Mouse (Mus musculus) limb, embryonic 14.5 days (tissue): ENCODE data around the gene Trrap. TPM values are rescaled to one million over a fixed set of nuclear protein-coding genes. Genes with fewer than 3 reads are reported as not detected.

ENCODE experiments used
- ATAC-seq: fragments of 200-750 bp; cut with Nextera tagmentation; 2 replicates; pipeline ENCODE4 v1.8.0; 2017; ENCODE audit warnings: low read depth, moderate number of reproducible peaks, moderate TSS enrichment; ENCODE audit not compliant: low FRiP score
- DNase-seq: peaks from one replicate; pipeline ENCODE4 v3.0.0-alpha.2; 2015; ENCODE audit warnings: low spot score
- H3K27ac ChIP-seq: fragments of 300-500 bp; sonication (generic); replicated peaks from 2 replicates; pipeline ENCODE4 v1.5.1; 2014; ENCODE audit warnings: low read depth, mild to moderate bottlenecking, low read length, moderate library complexity, mixed read lengths
- H3K27me3 ChIP-seq: fragments of 300-500 bp; sonication (generic); 2 replicates; pipeline ENCODE4 v1.6.1; 2014; ENCODE audit warnings: low read length, mixed read lengths; ENCODE audit not compliant: control insufficient read depth, insufficient read depth
- H3K36me3 ChIP-seq: fragments of 300-500 bp; sonication (generic); 2 replicates; pipeline ENCODE4 v1.6.1; 2014; ENCODE audit warnings: mild to moderate bottlenecking, low read length, moderate library complexity, mixed read lengths; ENCODE audit not compliant: control insufficient read depth, insufficient read depth
- H3K4me1 ChIP-seq: fragments of 300-500 bp; sonication (generic); 2 replicates; pipeline ENCODE4 v1.6.1; 2014; ENCODE audit warnings: antibody characterized with exemption, low read length, mixed read lengths; ENCODE audit not compliant: control insufficient read depth, insufficient read depth
- H3K4me2 ChIP-seq: fragments of 300-500 bp; sonication (generic); replicated peaks from 2 replicates; pipeline ENCODE4 v1.6.1; 2014; ENCODE audit warnings: low read depth, mild to moderate bottlenecking, low read length, moderate library complexity; ENCODE audit not compliant: severe bottlenecking
- H3K4me3 ChIP-seq: fragments of 300-500 bp; sonication (generic); replicated peaks from 2 replicates; pipeline ENCODE4 v1.5.1; 2014; ENCODE audit warnings: low read length
- H3K9ac ChIP-seq: fragments of 300-500 bp; sonication (generic); 2 replicates; pipeline ENCODE4 v1.6.1; 2014; ENCODE audit warnings: mild to moderate bottlenecking, low read depth, low read length, moderate library complexity; ENCODE audit not compliant: severe bottlenecking
- H3K9me3 ChIP-seq: fragments of 300-500 bp; sonication (generic); 2 replicates; pipeline ENCODE4 v1.6.1; 2016; ENCODE audit warnings: low read length; ENCODE audit not compliant: control insufficient read depth
- POLR2A ChIP-seq: fragments of 200-500 bp; IDR thresholded peaks from 2 replicates; pipeline ENCODE4 v1.8.0; 2012; ENCODE audit warnings: inconsistent platforms, mild to moderate bottlenecking, moderate library complexity, borderline replicate concordance; ENCODE audit not compliant: insufficient read depth, insufficient read length; ENCODE audit errors: extremely low read depth
- WGBS: fragments of 180-500 bp; shearing (Covaris S2); extraction: QIAGEN DNeasy Blood & Tissue Kit; methylation state at CpG from one replicate; pipeline ENCODE4 v1.1.7; 2014; 5-methylcytosine and 5-hydroxymethylcytosine counted together
- polyA plus RNA-seq, 2 experiments: library from polyadenylated mRNA; depleted of rRNA in 1 of 2; stranded (reverse) in 1 of 2; unstranded in 1 of 2; fragments of >200 nt; fragmentation: Nextera tagmentation in 1 of 2; extraction: Ambion mirVana in 1 of 2; gene quantifications; 2 replicates each; pipeline versions ENCODE4 v1.2.1 to v1.2.3; 2012 to 2014

Trrap gene
- polyA plus RNA-seq, 2 experiments: 79.2 to 146 TPM

GRCm38 (mm10) chr5:144752432-144752831, 15.1 kb upstream of the Trrap start:
- DNase-seq: no peak
- Histone ChIP-seq H3K9me3 (no peaks in the 10 kb centered on the region), H3K4me1 (0 out of 2 replicates have a peak, but pooled peaks cover 3% of the 10 kb centered on the region), H3K27ac (no peak overlapping the region), H3K4me2 (no peak overlapping the region), H3K4me3 (no peak overlapping the region), H3K9ac (no peak overlapping the region), H3K36me3 (no peaks in the 10 kb centered on the region), H3K27me3 (no peaks in the 10 kb centered on the region)
- no peak for ATAC-seq
- 4% methylated on average over 5 of the region's 5 CpGs for WGBS
- no peak for TF ChIP-seq POLR2A

- Histone ChIP-seq H3K27me3 (no peaks in the 10 kb centered on the region), H3K27ac (no peak overlapping the region)
Observed at GRCm38 (mm10) chr5:144753041-144753440, 14.5 kb upstream of the Trrap start.

GRCm38 (mm10) chr5:144755191-144755590, 12.3 kb upstream of the Trrap start:
- no peak for TF ChIP-seq POLR2A
- DNase-seq (no peak), ATAC-seq (no peak)
- Histone ChIP-seq H3K27ac (no peak overlapping the region), H3K4me2 (no peak overlapping the region), H3K36me3 (no peaks in the 10 kb centered on the region), H3K9me3 (no peaks in the 10 kb centered on the region), H3K27me3 (no peaks in the 10 kb centered on the region), H3K4me3 (no peak overlapping the region), H3K4me1 (0 out of 2 replicates have a peak, but pooled peaks cover 3% of the 10 kb centered on the region), H3K9ac (no peak overlapping the region)
- 77% methylated on average over 10 of the region's 10 CpGs for WGBS

More at GRCm38 (mm10) chr5:144753041-144753440, 14.5 kb upstream of the Trrap start:
- ATAC-seq (no peak), DNase-seq (no peak)
- Histone ChIP-seq H3K4me3 (no peak overlapping the region), H3K9me3 (no peaks in the 10 kb centered on the region), H3K9ac (no peak overlapping the region), H3K4me1 (0 out of 2 replicates have a peak, but pooled peaks cover 3% of the 10 kb centered on the region), H3K4me2 (no peak overlapping the region), H3K36me3 (no peaks in the 10 kb centered on the region)
- no peak for TF ChIP-seq POLR2A
- WGBS: 62% methylated on average over 7 of the region's 7 CpGs

GRCm38 (mm10) chr5:144757402-144757801, 10.1 kb upstream of the Trrap start:
- H3K4me2 ChIP-seq: no peak overlapping the region
- no peaks in the 10 kb centered on the region for H3K36me3 ChIP-seq
- no peak overlapping the region for H3K4me3 ChIP-seq
- no peaks in the 10 kb centered on the region for H3K9me3 ChIP-seq
- WGBS: 79% methylated on average over 9 of the region's 9 CpGs
- no peak for TF ChIP-seq POLR2A
- ATAC-seq: no peak
- H3K4me1 ChIP-seq: no peaks in the 10 kb centered on the region
- H3K27me3 ChIP-seq: peaks cover 17% of the 10 kb centered on the region; the same call in 1 of the 2 replicates
- no peak overlapping the region for H3K27ac ChIP-seq
- no peak for DNase-seq
- no peak overlapping the region for H3K9ac ChIP-seq

GRCm38 (mm10) chr5:144758422-144758821, 9.1 kb upstream of the Trrap start:
- TF ChIP-seq POLR2A: no peak
- WGBS: 10% methylated on average over 8 of the region's 8 CpGs
- ATAC-seq (no peak), DNase-seq (no peak)
- Histone ChIP-seq H3K27me3 (peaks cover 21% of the 10 kb centered on the region; the same call in 1 of the 2 replicates), H3K27ac (no peak overlapping the region), H3K9ac (no peak overlapping the region), H3K4me1 (no peaks in the 10 kb centered on the region), H3K4me2 (no peak overlapping the region), H3K9me3 (no peaks in the 10 kb centered on the region), H3K36me3 (no peaks in the 10 kb centered on the region), H3K4me3 (no peak overlapping the region)
